Comparison of ENCODE assay signal across 8 mouse cellular contexts in genomic region chr13:9191172-9192140, GRCm38 (mm10).
DNase-seq lines count a peak whose midpoint lies in the region; ATAC-seq and TF ChIP-seq lines count a peak whose summit lies in the region.

No protein-coding gene starts in this region.

- H3K4me1 ChIP-seq in kidney, adult 2 months (ENCODE audit: control insufficient read depth, insufficient read depth, low read length) = no peaks in the 10 kb centered on the region
- H3K4me1 ChIP-seq in embryonic facial prominence, embryonic 14.5 days (ENCODE audit: control insufficient read depth, insufficient read depth, low read length) = no peaks in the 10 kb centered on the region
- peaks cover 9% of the 10 kb centered on the region for H3K4me1 ChIP-seq in heart, embryonic 16.5 days (ENCODE audit: control insufficient read depth, insufficient read depth, low read length)
- H3K4me1 ChIP-seq in midbrain, embryonic 15.5 days = peaks cover 18% of the 10 kb centered on the region

- POLR2A ChIA-PET in Patski (lab: Charles Lee) = interaction anchor here (0.5 kb wide), 1 partner anchor 362 kb away, joined by 4 read pairs; no protein-coding TSS in a partner anchor

- intact Hi-C loops in left cerebral cortex, postnatal 14 days (cut with DNase I) = loop anchor here (5.0 to 10.0 kb wide), 2 partner anchors 53 to 86 kb away; partner anchors contain the start of gene Dip2c

- H3K27ac ChIP-seq in kidney, adult 2 months (ENCODE audit: insufficient read depth, low read depth, low read length) = no peak overlapping the region
- H3K27ac ChIP-seq in embryonic facial prominence, embryonic 14.5 days (replicated peaks; ENCODE audit: low read depth, low read length) = no peak overlapping the region
- H3K27ac ChIP-seq in heart, embryonic 16.5 days (ENCODE audit: low read length) = no peak overlapping the region; the same call in 1 of the 2 replicates
- H3K27ac ChIP-seq in midbrain, embryonic 15.5 days = no peak overlapping the region

- peak overlapping the region; percentile 8; the same call in 1 of the 2 replicates for H3K4me2 ChIP-seq in embryonic facial prominence, embryonic 14.5 days (ENCODE audit: low read depth, low read length)
- peak overlapping the region; percentile 55 for H3K4me2 ChIP-seq in heart, embryonic 16.5 days (ENCODE audit: low read depth, low read length)
- no peak overlapping the region for H3K4me2 ChIP-seq in midbrain, embryonic 15.5 days

- peak; percentile 99 for ATAC-seq in Patski
- peak; percentile 62 for ATAC-seq in embryonic facial prominence, embryonic 14.5 days (ENCODE audit: low read depth)
- peak; percentile 33 for ATAC-seq in heart, embryonic 16.5 days (replicated peaks; ENCODE audit: extremely low read depth, insufficient read depth, low FRiP score)
- peak; percentile 32; the same call in 1 of the 2 replicates for ATAC-seq in midbrain, embryonic 15.5 days (replicated peaks)

- H3K9ac ChIP-seq in embryonic facial prominence, embryonic 14.5 days (ENCODE audit: low read depth, low read length) = no peak overlapping the region
- peak overlapping the region; percentile 54 for H3K9ac ChIP-seq in heart, embryonic 16.5 days (ENCODE audit: low read length)
- no peak overlapping the region for H3K9ac ChIP-seq in midbrain, embryonic 15.5 days

- no peak overlapping the region for H3K4me3 ChIP-seq in kidney, adult 2 months (ENCODE audit: insufficient read depth, low read depth, low read length)
- H3K4me3 ChIP-seq in embryonic facial prominence, embryonic 14.5 days (ENCODE audit: low read depth, low read length) = no peak overlapping the region
- peak overlapping the region; percentile 28 for H3K4me3 ChIP-seq in heart, embryonic 16.5 days (ENCODE audit: low read length)
- no peak overlapping the region for H3K4me3 ChIP-seq in midbrain, embryonic 15.5 days

- in situ Hi-C loops in Patski (cut with MboI; ENCODE audit: low pct_unique_long_range_greater_than_20kb) = no loop called here

- H3K27me3 ChIP-seq in kidney, adult 2 months (replicated peaks; ENCODE audit: control insufficient read depth, insufficient read depth, low read length) = no peaks in the 10 kb centered on the region
- no peaks in the 10 kb centered on the region for H3K27me3 ChIP-seq in Patski
- no peaks in the 10 kb centered on the region for H3K27me3 ChIP-seq in embryonic facial prominence, embryonic 14.5 days (replicated peaks; ENCODE audit: control insufficient read depth, insufficient read depth, low read length)
- no peaks in the 10 kb centered on the region for H3K27me3 ChIP-seq in heart, embryonic 16.5 days (ENCODE audit: control insufficient read depth, insufficient read depth, low read length)
- no peaks in the 10 kb centered on the region; the same call in 1 of the 2 replicates for H3K27me3 ChIP-seq in midbrain, embryonic 15.5 days (replicated peaks)

- no peak for TF ChIP-seq CTCF in kidney, adult 2 months (conservative IDR thresholded peaks at IDR 0.05; ENCODE audit: insufficient read depth, insufficient read length, low read depth, low read length)
- TF ChIP-seq CTCF in Patski (IDR thresholded peaks at IDR 0.05) = no peak

- TF ChIP-seq POLR2A in kidney, adult 2 months (IDR thresholded peaks at IDR 0.05; ENCODE audit: low read depth, low read length) = no peak

- CTCF ChIA-PET in Patski (lab: Charles Lee) = interaction anchor here (0.6 to 2.9 kb wide), 5 partner anchors 9 to 655 kb away, joined by 3 to 7 read pairs (median 3); no protein-coding TSS in a partner anchor

- H3K9me3 ChIP-seq in embryonic facial prominence, embryonic 14.5 days (ENCODE audit: control insufficient read depth, low read length) = no peaks in the 10 kb centered on the region
- H3K9me3 ChIP-seq in heart, embryonic 16.5 days (replicated peaks; ENCODE audit: control insufficient read depth, low read length) = 0 out of 2 replicates have a peak, but pooled peaks cover 3% of the 10 kb centered on the region
- no peaks in the 10 kb centered on the region for H3K9me3 ChIP-seq in midbrain, embryonic 15.5 days

- H3K36me3 ChIP-seq in kidney, adult 2 months (ENCODE audit: control insufficient read depth, insufficient read depth, low read length) = no peaks in the 10 kb centered on the region
- no peaks in the 10 kb centered on the region for H3K36me3 ChIP-seq in embryonic facial prominence, embryonic 14.5 days (ENCODE audit: control insufficient read depth, insufficient read depth, low read length)
- no peaks in the 10 kb centered on the region for H3K36me3 ChIP-seq in heart, embryonic 16.5 days (ENCODE audit: control insufficient read depth, insufficient read depth)
- H3K36me3 ChIP-seq in midbrain, embryonic 15.5 days (replicated peaks) = no peaks in the 10 kb centered on the region

- 41% methylated on average over 15 of the region's 15 CpGs for WGBS in kidney, adult 2 months
- WGBS in embryonic facial prominence, embryonic 14.5 days = 34% methylated on average over 13 of the region's 15 CpGs
- WGBS in heart, embryonic 16.5 days = 36% methylated on average over 15 of the region's 15 CpGs
- WGBS in midbrain, embryonic 15.5 days = 42% methylated on average over 15 of the region's 15 CpGs

- DNase-seq in kidney, adult 2 months = peak; percentile 44
- no peak for DNase-seq in kidney, adult 18-20 months
- peak; percentile 95 for DNase-seq in Patski (ENCODE audit: low read depth, low spot score)
- DNase-seq in embryonic facial prominence, embryonic 14.5 days (ENCODE audit: low spot score) = peak; percentile 64
- DNase-seq in left cerebral cortex, postnatal 14 days (ENCODE audit: low spot score in 2 of 2) = peak; percentile 77 to 83
- DNase-seq in yolk sac, embryonic 10.5 days (ENCODE audit: low spot score) = no peak

Comparison
In these comparisons a context has a peak if more than half of its experiments do, and no peak if none do; other contexts are left out.
1. DNase-seq: peak in kidney, adult 2 months (single experiment), Patski (single experiment), embryonic facial prominence, embryonic 14.5 days (single experiment) and left cerebral cortex, postnatal 14 days (2 of 2); none in kidney, adult 18-20 months (single experiment) and yolk sac, embryonic 10.5 days (single experiment).
2. ATAC-seq: peak in every context shown above with its lines; median percentile 99 in Patski; 62 in embryonic facial prominence, embryonic 14.5 days; 33 in heart, embryonic 16.5 days; 32 in midbrain, embryonic 15.5 days.